Comparison of ENCODE assay signal across 28 mouse cellular contexts in genomic region chr8:43306896-43307295, GRCm38 (mm10). TPM values are rescaled to one million over a fixed set of nuclear protein-coding genes. Genes with fewer than 3 reads are reported as not detected.
DNase-seq lines count a peak whose midpoint lies in the region; ATAC-seq and TF ChIP-seq lines count a peak whose summit lies in the region.
"Had no signal": no experiment of that assay in that cellular context is flagged by ENCODE, and none has a peak within 500 bp of the region (broad histone marks: within the 10 kb centered on the region; RNA-seq: fewer than 3 reads in every experiment).

Zfp42 (minus strand) TSS chr8:43306980.

- no peaks in the 10 kb centered on the region for H3K36me3 ChIP-seq in heart, embryonic 14.5 days (ENCODE audit: control insufficient read depth, insufficient read depth, low read length)
- H3K36me3 ChIP-seq in stomach, embryonic 14.5 days (ENCODE audit: control insufficient read depth, insufficient read depth, low read length), result no peaks in the 10 kb centered on the region
- no peaks in the 10 kb centered on the region for H3K36me3 ChIP-seq in stomach, postnatal 0 days (ENCODE audit: control insufficient read depth, insufficient read depth, low read length)
- H3K36me3 ChIP-seq: G1E; hindbrain, embryonic 15.5 days; liver, embryonic 12.5 days had no signal

- no peak for ATAC-seq in heart, embryonic 14.5 days (ENCODE audit: insufficient number of reproducible peaks, insufficient read depth, low FRiP score, low read depth)
- ATAC-seq in stomach, embryonic 14.5 days (ENCODE audit: insufficient number of reproducible peaks, insufficient read depth, low FRiP score, low read depth), result 0 out of 2 replicates have a peak, but pooled peaks have one; percentile 14
- ATAC-seq in stomach, postnatal 0 days (ENCODE audit: low FRiP score, low TSS enrichment), result no peak
- ATAC-seq: forebrain, embryonic 13.5 days; intestine, postnatal 0 days; liver, embryonic 12.5 days; midbrain, embryonic 16.5 days had no signal

- DNase-seq in heart, adult 8-10 months (ENCODE audit: low spot score), result no peak
- DNase-seq in stomach, postnatal 0 days (ENCODE audit: low spot score), result no peak
- peak; percentile 96 for DNase-seq in WW6 (ENCODE audit: low read depth, low spot score)
- DNase-seq in testis, postnatal 14 days (ENCODE audit: low spot score), result peak; percentile 10
- no peak for DNase-seq in left cerebral cortex, adult 11 months (ENCODE audit: low spot score)
- no peak for DNase-seq in lung, postnatal 36 days
- DNase-seq: adrenal gland, postnatal 36 days; cerebellum, adult 18-20 months; cerebellum, postnatal 36 days; gastrocnemius, postnatal 36 days; heart, postnatal 36 days; layer of hippocampus, postnatal 36 days; lung, adult 2 months; lung, postnatal 4 days; thymus, postnatal 36 days had no signal

- no peak within 1 kb of the TSS for H3K4me3 ChIP-seq in heart, embryonic 14.5 days (ENCODE audit: control insufficient read depth in 1 of 2, insufficient read depth in 1 of 2, low read depth in 1 of 2, low read length in 2 of 2)
- H3K4me3 ChIP-seq in stomach, embryonic 14.5 days (ENCODE audit: low read depth, low read length), result no peak within 1 kb of the TSS
- no peak within 1 kb of the TSS for H3K4me3 ChIP-seq in stomach, postnatal 0 days (ENCODE audit: low read depth, low read length)
- H3K4me3 ChIP-seq: forebrain, embryonic 13.5 days; hindbrain, embryonic 15.5 days; layer of hippocampus, adult 2 months; liver, embryonic 12.5 days had no signal

- 28% methylated on average over 14 of the region's 14 CpGs for WGBS in heart, embryonic 14.5 days
- WGBS in stomach, embryonic 14.5 days, result 39% methylated on average over 14 of the region's 14 CpGs
- 43% methylated on average over 14 of the region's 14 CpGs for WGBS in stomach, postnatal 0 days

- no peak for TF ChIP-seq EP300 in stomach, postnatal 0 days (optimal IDR thresholded peaks at IDR 0.05)

- TF ChIP-seq CTCF in stomach, postnatal 0 days (IDR thresholded peaks at IDR 0.05; ENCODE audit: low read depth), result no peak

- no peak within 1 kb of the TSS for H3K9ac ChIP-seq in heart, embryonic 14.5 days (ENCODE audit: low read length)
- no peak within 1 kb of the TSS for H3K9ac ChIP-seq in stomach, embryonic 14.5 days (replicated peaks; ENCODE audit: low read depth, low read length)
- no peak within 1 kb of the TSS for H3K9ac ChIP-seq in stomach, postnatal 0 days (ENCODE audit: low read length)
- H3K9ac ChIP-seq: forebrain, embryonic 13.5 days; hindbrain, embryonic 15.5 days; liver, embryonic 12.5 days had no signal

- H3K9me3 ChIP-seq in heart, embryonic 14.5 days (ENCODE audit: control insufficient read depth, low read length), result 0 out of 2 replicates have a peak, but pooled peaks cover 6% of the 10 kb centered on the region
- 0 out of 2 replicates have a peak, but pooled peaks cover 3% of the 10 kb centered on the region for H3K9me3 ChIP-seq in stomach, embryonic 14.5 days (ENCODE audit: control insufficient read depth, low read depth, low read length)
- H3K9me3 ChIP-seq in stomach, postnatal 0 days (ENCODE audit: control insufficient read depth, low read length), result 0 out of 2 replicates have a peak, but pooled peaks cover 2% of the 10 kb centered on the region
- H3K9me3 ChIP-seq: hindbrain, embryonic 15.5 days; liver, embryonic 12.5 days had no signal

- H3K4me1 ChIP-seq in heart, embryonic 14.5 days (ENCODE audit: control insufficient read depth in 2 of 2, insufficient read depth in 2 of 2, low read length in 2 of 2), result no peaks in the 10 kb centered on the region
- H3K4me1 ChIP-seq in stomach, embryonic 14.5 days (ENCODE audit: control insufficient read depth, insufficient read depth, low read length), result no peaks in the 10 kb centered on the region
- no peaks in the 10 kb centered on the region for H3K4me1 ChIP-seq in stomach, postnatal 0 days (replicated peaks; ENCODE audit: control insufficient read depth, insufficient read depth)
- H3K4me1 ChIP-seq: forebrain, embryonic 13.5 days; hindbrain, embryonic 15.5 days; liver, embryonic 12.5 days had no signal

- H3K27ac ChIP-seq in heart, embryonic 14.5 days (replicated peaks in 1 of 2; ENCODE audit: control insufficient read depth in 1 of 2, insufficient read depth in 1 of 2, low read depth in 2 of 2, low read length in 2 of 2), result no peak within 1 kb of the TSS
- no peak within 1 kb of the TSS for H3K27ac ChIP-seq in stomach, embryonic 14.5 days (ENCODE audit: low read length)
- no peak within 1 kb of the TSS for H3K27ac ChIP-seq in stomach, postnatal 0 days (replicated peaks)
- H3K27ac ChIP-seq: forebrain, embryonic 13.5 days; hindbrain, embryonic 15.5 days; kidney, postnatal 0 days; layer of hippocampus, adult 2 months; liver, embryonic 12.5 days had no signal

- no peaks in the 10 kb centered on the region for H3K27me3 ChIP-seq in heart, embryonic 14.5 days (ENCODE audit: control insufficient read depth, insufficient read depth, low read length)
- H3K27me3 ChIP-seq in stomach, embryonic 14.5 days (ENCODE audit: control insufficient read depth, insufficient read depth, low read length), result no peaks in the 10 kb centered on the region
- no peaks in the 10 kb centered on the region for H3K27me3 ChIP-seq in stomach, postnatal 0 days (ENCODE audit: control insufficient read depth, insufficient read depth, low read length)
- H3K27me3 ChIP-seq: forebrain, embryonic 13.5 days; hindbrain, embryonic 15.5 days; liver, embryonic 12.5 days had no signal

- H3K4me2 ChIP-seq in heart, embryonic 14.5 days (ENCODE audit: low read length), result peak within 1 kb of the TSS; percentile 38
- H3K4me2 ChIP-seq in stomach, embryonic 14.5 days (replicated peaks; ENCODE audit: low read depth, low read length), result no peak within 1 kb of the TSS
- H3K4me2 ChIP-seq in stomach, postnatal 0 days (replicated peaks; ENCODE audit: low read depth), result no peak within 1 kb of the TSS
- H3K4me2 ChIP-seq: forebrain, embryonic 13.5 days; hindbrain, embryonic 15.5 days; liver, embryonic 12.5 days had no signal

RNA-seq across cellular contexts. Expression of gene Zfp42, which starts in this region (rescaled TPM):
- not detected in 2 replicates for polyA plus RNA-seq in heart, embryonic 14.5 days (2014; fragmentation: Nextera tagmentation; extraction: Ambion mirVana)
- not detected for total RNA-seq in heart, adult 8-10 months (2022)
- not detected in 2 replicates for polyA plus RNA-seq in stomach, embryonic 14.5 days (2014; fragmentation: Nextera tagmentation; extraction: Ambion mirVana)
- polyA plus RNA-seq in stomach, postnatal 0 days (2015; fragmentation: Nextera tagmentation; extraction: Ambion mirVana), result 0.05 and 0.11 TPM in 2 replicates
- total RNA-seq: adrenal gland, postnatal 36 days; G1E; gastrocnemius, postnatal 36 days; heart, postnatal 36 days; layer of hippocampus, adult 2 months; layer of hippocampus, postnatal 36 days; left cerebral cortex, postnatal 36 days had no signal
- polyA plus RNA-seq: C2C12; forebrain, embryonic 13.5 days; G1E; hindbrain, embryonic 15.5 days; intestine, postnatal 0 days; kidney, postnatal 0 days; liver, embryonic 12.5 days; lung, adult 2 months; midbrain, embryonic 16.5 days; stomach, embryonic 16.5 days had no signal

Comparison
In these comparisons a context has a peak if more than half of its experiments do, and no peak if none do; other contexts are left out.
1. Peak in ATAC-seq in stomach, embryonic 14.5 days; RNA of the gene not detected or under 1 TPM.
2. DNase-seq: peak in WW6 (single experiment) and testis, postnatal 14 days (single experiment); none in heart, adult 8-10 months (single experiment), stomach, postnatal 0 days (single experiment), left cerebral cortex, adult 11 months (single experiment) and lung, postnatal 36 days (single experiment).